Mouse (Mus musculus): ENCODE results near the gene Jup. TPM values are rescaled to one million over a fixed set of nuclear protein-coding genes. Genes with fewer than 3 reads are reported as not detected.
A peak's percentile ranks its signal among the peaks of the same experiment; 100 is the strongest.
"Not testable (repeated sequence)": the region's sequence is repeated elsewhere in the genome, so short reads cannot be mapped to it uniquely, and the experiment has no call there.

The Jup gene
- polyA plus RNA-seq, 1 experiment from 2014 or later, result 41.8 TPM

DNA sequence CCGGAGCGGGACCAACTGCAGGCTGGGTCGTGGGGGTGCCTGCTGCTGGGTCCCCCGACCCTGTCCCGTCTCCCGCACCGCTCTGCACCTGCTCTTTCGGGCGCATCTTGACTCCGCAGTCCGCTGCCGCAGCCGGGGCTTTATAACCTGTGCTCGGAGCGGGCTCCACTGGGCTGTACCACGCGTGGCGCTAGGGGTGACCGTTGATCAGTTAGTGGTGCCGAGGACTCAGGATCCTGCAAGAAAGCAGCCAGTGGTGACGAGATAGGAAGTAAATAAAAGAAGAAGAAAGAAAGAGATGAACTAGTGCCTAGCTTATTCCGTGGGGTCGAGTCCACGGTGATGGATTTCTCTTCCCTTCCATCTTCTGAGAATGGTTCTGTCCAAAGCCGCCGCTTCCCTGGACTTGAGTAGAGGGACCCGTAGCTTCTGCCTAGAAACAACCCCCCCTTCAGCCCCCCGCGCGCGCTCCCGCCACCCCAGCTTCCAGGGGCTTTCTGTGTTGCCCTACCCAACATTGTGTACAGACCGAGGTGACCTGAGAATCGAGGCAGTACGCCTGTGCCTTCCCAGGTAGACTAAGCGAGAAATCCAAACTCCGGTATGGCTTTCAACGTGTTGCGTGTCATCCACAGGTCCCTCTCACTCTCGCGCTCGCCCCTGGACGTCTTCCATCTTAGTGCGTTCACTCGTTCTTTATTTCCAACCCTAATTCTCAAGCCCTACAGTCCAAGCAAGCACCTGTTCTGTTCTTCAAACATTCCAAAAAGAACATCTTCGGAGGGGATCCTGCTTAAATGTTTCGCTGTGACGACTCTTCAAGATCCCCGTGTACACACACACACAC, 41.4 kb downstream of the Jup start, which contains the start of gene Hap1:
Hap1 (minus strand) TSS at position 157 of the 847 bp plus-strand sequence.
- H3K9me3 ChIP-seq (replicated peaks), result no peaks in the 10 kb centered on the region
- peaks cover 95% of the 10 kb centered on the region for H3K27me3 ChIP-seq (ENCODE audit: low read depth, poor library complexity, severe bottlenecking)
- 2% methylated on average over 49 of the region's 49 CpGs for WGBS
- H3K36me3 ChIP-seq, result no peaks in the 10 kb centered on the region
- peak; percentile 79 for DNase-seq (ENCODE audit: low spot score)
- peaks cover 29% of the 10 kb centered on the region for H3K4me1 ChIP-seq
- peak within 1 kb of the TSS; percentile 68; the same call in 1 of the 2 replicates for H3K27ac ChIP-seq
- H3K4me3 ChIP-seq, result peak within 1 kb of the TSS; percentile 56

DNA sequence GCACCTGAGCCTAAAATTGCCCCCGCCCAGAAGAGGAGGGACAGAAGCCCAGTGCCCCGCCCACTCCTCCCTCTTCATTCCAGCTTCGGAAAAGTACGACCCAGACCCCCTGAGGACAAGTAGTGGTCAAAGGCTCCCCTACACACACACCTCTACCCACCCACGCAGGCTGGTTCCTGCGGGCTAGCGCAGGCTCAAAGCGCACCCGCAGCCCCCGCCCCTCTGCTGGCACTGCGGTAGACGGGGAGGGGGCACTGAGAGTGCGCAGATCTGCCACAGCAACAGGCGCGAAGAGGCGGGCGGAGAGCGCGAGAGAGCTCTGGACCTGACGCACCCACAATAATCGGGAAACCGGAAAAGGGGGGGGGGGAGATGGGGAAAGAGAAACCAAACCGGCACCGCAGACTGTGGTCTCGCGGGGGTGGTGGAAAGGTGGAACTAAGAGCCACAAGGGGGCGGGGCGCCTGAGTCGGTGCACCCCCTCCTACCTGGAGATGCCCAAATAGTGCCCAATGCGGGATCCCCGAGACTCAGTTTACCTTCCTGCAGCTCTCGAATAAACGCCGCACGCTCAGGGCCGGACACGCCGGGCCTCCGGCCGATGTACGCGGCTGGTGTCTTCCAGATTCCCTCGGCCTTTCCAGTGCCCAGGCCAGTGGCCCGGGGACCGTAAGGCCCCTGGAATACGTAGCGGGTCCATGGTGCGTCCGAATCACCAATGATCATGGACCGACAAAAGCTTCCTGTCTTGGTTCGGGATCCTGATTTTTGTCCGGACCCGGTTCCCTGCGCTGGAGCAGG, 42.2 kb downstream of the Jup start:
- DNase-seq (ENCODE audit: low spot score), result peak; percentile 45
- peaks cover 94% of the 10 kb centered on the region for H3K27me3 ChIP-seq (ENCODE audit: low read depth, poor library complexity, severe bottlenecking)

DNA sequence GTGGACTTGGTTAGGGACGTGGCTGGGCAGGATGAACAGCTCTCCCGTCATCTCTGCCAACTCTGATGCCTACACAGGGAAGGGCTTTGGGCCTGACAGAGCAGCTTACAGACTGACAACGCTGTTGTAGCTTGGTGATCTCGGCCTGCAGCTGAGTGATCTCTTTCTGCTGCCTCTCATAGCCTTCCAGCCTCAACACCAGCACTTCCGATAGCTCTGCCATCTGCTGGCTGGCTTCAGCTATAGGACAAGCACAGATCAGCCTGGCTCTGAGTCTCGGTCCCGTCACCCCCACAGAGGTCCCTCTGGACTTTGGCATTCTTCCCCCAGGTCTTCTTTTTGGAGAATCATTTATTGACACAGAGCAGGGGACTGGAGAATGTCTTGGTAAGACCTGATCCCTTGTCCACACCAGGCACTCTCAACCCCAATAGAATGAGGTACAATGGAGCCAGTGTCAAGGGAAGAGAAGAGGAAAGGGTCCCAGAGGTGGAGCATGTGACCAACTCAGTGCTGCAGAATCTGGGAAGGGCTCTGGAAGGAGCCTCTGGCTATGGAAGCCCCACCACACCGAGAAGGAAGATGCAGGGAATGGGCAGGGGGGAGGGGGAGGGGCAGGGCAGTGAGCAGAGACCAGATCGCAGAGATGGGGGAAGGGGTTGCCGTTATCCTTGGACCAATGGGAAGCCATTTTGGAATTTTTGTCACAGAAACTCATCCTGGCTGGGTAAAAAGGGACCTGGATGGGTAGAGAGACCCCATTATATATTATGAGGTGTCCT, 45.3 kb downstream of the Jup start:
- no peak for DNase-seq (ENCODE audit: low spot score)
- peaks cover 75% of the 10 kb centered on the region for H3K27me3 ChIP-seq (ENCODE audit: low read depth, poor library complexity, severe bottlenecking)
- peaks cover 29% of the 10 kb centered on the region for H3K4me1 ChIP-seq
- H3K4me3 ChIP-seq, result no peak overlapping the region
- H3K36me3 ChIP-seq, result no peaks in the 10 kb centered on the region
- no peaks in the 10 kb centered on the region for H3K9me3 ChIP-seq (replicated peaks)
- no peak overlapping the region for H3K27ac ChIP-seq
- 31% methylated on average over 10 of the region's 10 CpGs for WGBS

More for the DNA sequence above, 42.2 kb downstream of the Jup start:
- Histone ChIP-seq H3K36me3 (no peaks in the 10 kb centered on the region), H3K9me3 (replicated peaks) (no peaks in the 10 kb centered on the region), H3K4me1 (peaks cover 29% of the 10 kb centered on the region), H3K27ac (0 out of 2 replicates have a peak overlapping the region, but pooled peaks have one; percentile 68), H3K4me3 (peak overlapping the region; percentile 56)
- under 1% methylated on average over 54 of the region's 54 CpGs for WGBS

DNA sequence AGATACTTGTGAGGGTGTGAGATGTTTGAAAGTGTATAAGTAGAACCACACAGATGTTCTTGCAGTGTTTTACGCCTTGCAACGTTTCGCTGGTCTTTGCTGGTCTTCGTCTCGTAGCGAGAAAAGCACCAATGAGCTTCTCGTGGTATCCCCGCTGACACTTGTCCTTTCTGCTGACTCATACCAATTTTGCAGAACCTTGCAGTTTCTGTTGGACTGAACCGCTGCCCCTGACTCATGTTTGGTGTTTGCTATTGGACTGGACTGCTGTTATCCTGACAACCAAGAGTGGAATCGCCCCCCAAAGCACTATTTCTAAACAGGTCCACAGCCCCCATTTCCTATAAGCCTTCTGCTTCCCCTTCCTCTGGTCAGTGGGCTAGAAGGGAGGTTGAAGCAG, 53.3 kb downstream of the Jup start:
- whole genome bisulfite sequencing, result 92% methylated on average over 10 of the region's 10 CpGs
- no peak for DNase-seq (ENCODE audit: low spot score)
- Histone ChIP-seq H3K27me3 (ENCODE audit: low read depth, poor library complexity, severe bottlenecking) (peaks cover 12% of the 10 kb centered on the region; the same call in 1 of the 2 replicates), H3K9me3 (replicated peaks) (no peaks in the 10 kb centered on the region), H3K27ac (no peak overlapping the region), H3K36me3 (no peaks in the 10 kb centered on the region), H3K4me3 (no peak overlapping the region), H3K4me1 (no peaks in the 10 kb centered on the region)

DNA sequence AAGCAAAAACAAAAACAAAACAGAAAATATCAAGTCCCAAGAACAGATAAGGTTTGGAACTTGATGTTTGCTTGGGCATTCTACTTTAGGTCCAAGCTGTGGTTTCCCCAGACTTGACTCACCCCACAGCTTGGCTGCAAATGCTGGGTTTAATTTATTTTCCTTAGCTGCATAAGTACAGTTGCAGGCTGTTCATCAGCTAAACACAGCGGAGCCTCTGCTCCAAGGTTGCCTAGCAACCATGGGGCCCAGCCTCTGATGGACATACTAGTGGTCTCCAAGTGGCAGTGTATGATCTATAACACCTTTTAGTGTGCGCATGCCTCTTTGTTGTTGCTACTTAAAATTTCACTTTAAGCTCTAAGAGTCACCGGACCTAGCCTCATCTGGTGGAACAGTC, 61.8 kb downstream of the Jup start:
- Histone ChIP-seq H3K9me3 (replicated peaks) (no peaks in the 10 kb centered on the region), H3K36me3 (no peaks in the 10 kb centered on the region), H3K4me1 (peaks cover 21% of the 10 kb centered on the region), H3K27ac (no peak overlapping the region), H3K27me3 (ENCODE audit: low read depth, poor library complexity, severe bottlenecking) (no peaks in the 10 kb centered on the region), H3K4me3 (no peak overlapping the region)
- WGBS, result 73% methylated on average over 3 of the region's 3 CpGs
- no peak for DNase-seq (ENCODE audit: low spot score)

DNA sequence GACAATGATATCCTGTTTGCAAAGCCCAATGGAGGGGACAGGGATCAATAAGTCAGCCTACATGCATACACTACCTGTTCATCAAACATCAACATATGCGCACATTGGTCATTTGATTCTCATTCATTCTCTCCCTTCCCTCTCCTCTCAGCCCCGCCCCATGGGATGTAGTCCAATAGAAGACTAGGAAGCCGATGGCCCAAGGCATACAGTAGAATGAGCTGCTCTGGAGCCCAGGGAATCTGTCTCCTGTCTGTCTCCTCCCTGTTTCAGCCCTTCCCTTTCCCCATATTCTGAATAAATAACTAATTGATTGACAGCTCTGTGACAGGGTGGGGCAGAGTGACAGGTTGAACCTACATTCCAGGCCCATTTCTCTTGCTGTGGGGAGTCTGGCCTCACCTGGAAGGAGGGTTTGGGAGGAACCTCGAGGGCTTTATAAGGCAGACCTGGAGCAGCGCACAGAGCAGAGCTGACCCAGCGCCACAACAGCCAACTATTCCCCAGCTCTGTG, 63.6 kb downstream of the Jup start, which contains the start of gene Gast:
Gast (plus strand) TSS at position 464 of the 514 bp plus-strand sequence.
- H3K27ac ChIP-seq, result no peak within 1 kb of the TSS
- 84% methylated on average over 6 of the region's 6 CpGs for WGBS

DNA sequence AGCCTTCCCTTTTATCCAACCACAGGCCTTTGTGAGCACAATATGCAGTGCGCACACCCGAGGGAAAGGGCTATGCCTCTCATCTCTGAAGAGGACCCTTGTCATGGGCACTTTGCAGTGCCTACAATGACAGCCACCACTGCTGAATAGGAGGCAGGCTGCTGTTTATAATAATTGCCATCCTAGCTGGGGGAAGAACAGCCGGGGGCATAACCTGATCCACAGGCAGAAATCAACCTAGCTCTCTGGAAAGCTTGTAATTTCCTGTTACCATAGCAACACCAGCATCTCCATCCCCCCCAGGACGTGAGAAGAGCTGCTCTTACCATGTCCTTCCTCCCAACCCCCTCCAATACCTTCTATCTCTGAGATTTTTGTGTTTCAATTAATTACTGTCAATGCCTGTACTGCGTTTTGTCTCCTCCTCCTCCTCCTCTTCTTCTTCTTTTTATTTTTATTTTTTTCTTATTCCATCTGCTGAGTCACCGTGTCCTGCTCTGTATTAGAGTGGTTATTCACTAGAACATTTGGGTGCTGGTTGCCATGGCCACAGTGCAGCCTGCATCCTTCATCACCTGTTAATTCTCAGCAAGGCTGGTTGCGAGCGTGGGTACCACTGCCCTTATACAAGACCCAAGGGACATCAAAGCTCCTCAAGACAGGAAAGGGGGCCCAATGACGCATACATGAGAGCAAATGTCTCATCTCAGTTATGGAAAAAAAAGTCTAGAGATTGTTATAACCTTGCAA, 64.6 kb downstream of the Jup start:
- H3K4me1 ChIP-seq, result peaks cover 28% of the 10 kb centered on the region
- H3K4me3 ChIP-seq, result no peak overlapping the region
- no peak for DNase-seq (ENCODE audit: low spot score)
- no peak overlapping the region for H3K27ac ChIP-seq
- WGBS, result 75% methylated on average over 9 of the region's 9 CpGs
- H3K36me3 ChIP-seq, result no peaks in the 10 kb centered on the region
- no peaks in the 10 kb centered on the region for H3K9me3 ChIP-seq (replicated peaks)
- H3K27me3 ChIP-seq (ENCODE audit: low read depth, poor library complexity, severe bottlenecking), result no peaks in the 10 kb centered on the region

More for the DNA sequence above, 63.6 kb downstream of the Jup start, which contains the start of gene Gast:
- no peaks in the 10 kb centered on the region for H3K9me3 ChIP-seq (replicated peaks)
- DNase-seq (ENCODE audit: low spot score), result no peak
- no peaks in the 10 kb centered on the region for H3K27me3 ChIP-seq (ENCODE audit: low read depth, poor library complexity, severe bottlenecking)
- peaks cover 28% of the 10 kb centered on the region for H3K4me1 ChIP-seq
- H3K36me3 ChIP-seq, result no peaks in the 10 kb centered on the region
- no peak within 1 kb of the TSS for H3K4me3 ChIP-seq

DNA sequence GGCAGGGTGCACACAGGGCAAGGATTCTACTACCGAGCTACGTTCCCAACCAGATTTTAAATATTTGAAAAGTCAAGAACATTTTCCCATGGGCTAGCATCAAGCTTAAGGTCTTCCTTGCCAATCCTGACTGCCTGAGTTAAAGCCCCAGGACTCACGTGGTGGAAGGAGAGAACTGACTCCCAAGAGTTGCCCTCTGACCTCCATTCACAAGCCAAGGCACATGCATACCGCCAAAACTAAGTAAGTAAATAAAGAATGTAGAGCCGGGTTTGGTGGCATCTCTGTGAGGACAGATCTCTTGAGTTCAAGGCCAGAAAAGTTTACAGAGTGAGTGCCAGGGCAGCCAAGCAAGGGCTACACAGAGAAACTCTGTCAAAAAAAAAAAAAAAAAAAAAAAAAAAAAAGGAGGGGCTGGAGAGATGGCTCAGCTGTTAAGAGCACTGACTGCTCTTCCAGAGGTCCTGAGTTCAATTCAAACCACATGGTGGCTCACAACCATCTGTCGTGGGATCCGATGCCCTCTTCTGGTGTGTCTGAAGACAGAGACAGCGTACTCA, 66.7 kb downstream of the Jup start:
- WGBS, result 64% methylated on average over 8 of the region's 8 CpGs

DNA sequence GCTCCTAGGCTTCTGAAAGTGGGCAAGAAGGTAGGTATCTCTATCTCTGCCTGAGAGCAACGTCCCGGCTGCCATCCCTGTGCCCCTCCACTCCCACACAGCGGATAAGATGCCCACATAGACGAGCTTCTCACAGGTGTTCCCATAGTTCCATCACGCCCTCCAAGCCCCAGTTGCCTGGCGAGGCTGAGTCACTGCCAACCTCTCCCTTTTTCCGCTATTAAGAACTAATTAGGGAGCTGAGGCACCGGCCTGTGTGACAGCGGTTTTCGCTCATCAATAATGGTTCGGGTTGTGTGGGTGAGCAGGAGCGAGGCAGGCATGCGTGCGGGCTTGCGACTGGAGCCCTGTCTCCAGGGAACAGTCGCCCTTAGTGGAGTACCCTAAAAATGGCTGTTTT, 67.3 kb downstream of the Jup start:
- Histone ChIP-seq H3K27me3 (ENCODE audit: low read depth, poor library complexity, severe bottlenecking) (no peaks in the 10 kb centered on the region), H3K36me3 (no peaks in the 10 kb centered on the region), H3K4me3 (no peak overlapping the region), H3K4me1 (peaks cover 17% of the 10 kb centered on the region), H3K9me3 (replicated peaks) (no peaks in the 10 kb centered on the region), H3K27ac (no peak overlapping the region)
- DNase-seq (ENCODE audit: low spot score), result no peak
- 56% methylated on average over 16 of the region's 16 CpGs for WGBS

More for the DNA sequence above, 66.7 kb downstream of the Jup start:
- H3K27me3 ChIP-seq (ENCODE audit: low read depth, poor library complexity, severe bottlenecking); DNase-seq (ENCODE audit: low spot score); H3K4me3 ChIP-seq; H3K27ac ChIP-seq; H3K36me3 ChIP-seq; H3K9me3 ChIP-seq (replicated peaks): not testable (repeated sequence)
- H3K4me1 ChIP-seq, result peaks cover 20% of the 10 kb centered on the region

DNA sequence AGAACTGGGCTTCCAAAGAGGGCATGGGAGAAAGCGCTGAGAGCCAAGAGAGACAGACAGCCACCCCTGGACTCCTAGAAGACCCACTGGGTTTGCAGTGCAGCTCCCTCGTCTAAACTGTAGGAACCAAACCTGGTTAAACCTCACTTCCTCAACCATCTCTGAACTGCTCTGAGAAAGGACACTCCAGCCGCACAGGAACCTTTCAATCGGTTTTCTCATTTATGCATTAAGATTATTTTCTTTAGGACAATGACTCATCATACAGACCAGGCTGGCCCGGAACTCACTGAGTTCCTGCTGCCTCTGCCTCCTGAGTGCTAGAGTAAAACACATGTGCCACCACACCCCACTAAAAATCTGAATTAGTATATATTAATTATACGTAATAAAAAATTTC, 69.8 kb downstream of the Jup start:
- DNase-seq (ENCODE audit: low spot score), result no peak
- peaks cover under 1% of the 10 kb centered on the region for H3K36me3 ChIP-seq
- no peaks in the 10 kb centered on the region for H3K9me3 ChIP-seq (replicated peaks)
- WGBS, result 84% methylated on average over 6 of the region's 6 CpGs
- H3K27me3 ChIP-seq (ENCODE audit: low read depth, poor library complexity, severe bottlenecking), result no peaks in the 10 kb centered on the region
- no peak overlapping the region for H3K27ac ChIP-seq
- peaks cover 14% of the 10 kb centered on the region for H3K4me1 ChIP-seq
- H3K4me3 ChIP-seq, result no peak overlapping the region

DNA sequence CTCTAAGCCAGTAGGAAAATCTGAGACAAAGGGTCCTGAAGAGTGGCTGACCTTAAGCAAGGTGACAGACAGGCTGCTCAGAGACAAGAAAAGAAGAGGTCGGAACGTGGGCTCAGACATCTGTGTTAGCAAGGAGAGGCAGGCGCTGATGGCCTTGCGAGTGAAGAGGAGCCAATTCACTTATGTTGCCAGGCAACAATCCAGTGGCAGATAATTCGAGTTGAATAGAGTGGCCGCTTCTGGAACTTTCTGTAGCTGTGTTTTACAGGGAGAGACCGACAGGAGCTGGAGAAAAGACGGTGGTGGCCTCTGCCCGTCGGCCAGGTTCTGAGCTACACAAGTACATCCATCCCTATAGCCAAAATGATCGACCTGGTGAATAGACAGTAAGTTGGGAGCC, 70.2 kb downstream of the Jup start:
- no peak for DNase-seq (ENCODE audit: low spot score)
- 81% methylated on average over 11 of the region's 11 CpGs for WGBS

More for the DNA sequence above, 70.2 kb downstream of the Jup start:
- Histone ChIP-seq H3K27me3 (ENCODE audit: low read depth, poor library complexity, severe bottlenecking) (no peaks in the 10 kb centered on the region), H3K4me3 (no peak overlapping the region), H3K27ac (no peak overlapping the region), H3K9me3 (replicated peaks) (no peaks in the 10 kb centered on the region), H3K36me3 (peaks cover 5% of the 10 kb centered on the region), H3K4me1 (peaks cover 9% of the 10 kb centered on the region)
